Mouse (Mus musculus) kidney, adult 8-10 months (tissue): Measurements from ENCODE around the gene Trappc13.
A peak's percentile ranks its signal among the peaks of the same experiment; 100 is the strongest.
"Not testable (repeated sequence)": the region's sequence is repeated elsewhere in the genome, so short reads cannot be mapped to it uniquely, and the experiment has no call there.

Experiments
- DNase-seq, 2 experiments: peaks; one replicate each; pipeline ENCODE4 v3.0.0; 2022

Trappc13 gene

DNA sequence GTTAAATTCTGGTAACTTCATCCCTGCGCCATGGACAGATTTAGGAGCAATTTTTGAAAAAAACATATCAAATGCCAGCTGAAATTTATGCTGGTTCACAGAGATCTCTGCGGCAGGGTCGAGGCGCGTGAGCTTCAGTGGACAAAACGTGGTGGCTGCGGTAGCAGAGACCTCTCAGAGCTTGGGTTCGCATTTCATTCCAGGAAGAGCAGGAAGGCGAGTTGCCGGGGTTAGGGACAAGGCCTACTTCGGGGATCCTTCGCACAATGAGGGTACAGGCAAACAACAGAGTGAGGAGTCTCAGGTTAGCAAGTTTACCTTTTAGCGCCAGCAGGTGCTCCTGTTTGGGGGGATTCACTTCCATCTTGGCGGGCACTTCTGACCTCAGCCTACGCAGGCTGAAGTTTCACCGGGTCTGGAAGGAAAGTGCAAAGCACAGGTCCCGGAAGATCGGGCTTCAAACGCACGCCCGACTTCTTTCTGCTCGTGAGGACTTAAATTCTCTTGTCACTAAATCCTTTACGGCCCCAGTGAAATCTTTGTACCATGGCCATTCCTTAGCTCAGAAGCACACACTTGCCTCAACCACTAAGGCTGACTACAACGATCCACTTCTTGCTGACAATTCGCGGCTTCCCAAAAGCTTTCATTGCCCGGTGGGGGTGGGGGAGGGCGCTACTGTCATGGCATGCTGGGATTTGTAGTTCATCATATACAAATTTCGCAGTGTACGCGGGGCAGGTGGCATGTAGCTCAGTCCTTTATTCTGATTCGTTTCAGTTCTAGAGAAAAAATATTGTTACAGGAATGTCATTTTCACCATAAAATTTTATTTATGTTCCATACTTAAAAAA is at the start of gene Trappc13:
TSS of gene Trappc13 (minus strand) at position 674 of the 854 bp plus-strand sequence.
- peak in 1 of 2 experiments; percentile 10 for DNase-seq

DNA sequence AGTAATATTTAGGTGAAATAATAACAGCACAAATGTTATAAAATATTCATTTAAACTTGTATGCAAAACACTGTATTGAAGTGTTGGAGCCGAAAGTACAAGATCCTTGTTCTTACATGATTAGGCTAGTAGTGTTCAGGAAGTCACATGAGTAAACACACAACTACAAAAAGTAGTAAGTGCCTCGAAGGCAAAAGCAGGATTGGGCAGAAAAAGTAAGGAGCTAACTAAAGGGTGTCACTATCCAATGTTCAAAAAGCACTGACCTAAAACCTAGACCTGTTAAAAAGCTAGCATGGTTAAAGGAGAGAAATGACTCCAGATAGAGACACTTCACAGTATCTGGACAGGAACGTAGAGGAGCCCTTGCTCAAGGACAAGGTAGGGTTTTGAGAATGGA is 49.2 kb upstream of the Trappc13 start:
- DNase-seq: no peak

DNA sequence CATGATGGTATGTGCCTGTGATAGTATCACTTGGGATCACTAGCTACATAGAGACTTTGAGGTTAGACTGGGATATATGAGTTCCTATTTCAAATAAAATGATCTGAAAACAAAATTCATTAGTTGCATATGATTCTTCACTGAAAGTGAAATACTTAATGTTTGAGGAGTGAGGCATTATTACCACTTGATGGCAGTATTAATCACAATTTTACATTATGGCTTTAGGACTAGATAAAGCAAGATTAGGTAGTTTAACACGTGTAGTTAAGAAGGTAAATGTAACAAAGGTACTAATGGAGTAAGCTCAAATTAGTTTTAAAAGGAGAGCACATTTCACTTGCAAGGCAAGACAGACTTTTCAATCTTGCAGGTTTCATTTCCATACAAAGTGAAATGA is 26.0 kb upstream of the Trappc13 start:
- no peak for DNase-seq

DNA sequence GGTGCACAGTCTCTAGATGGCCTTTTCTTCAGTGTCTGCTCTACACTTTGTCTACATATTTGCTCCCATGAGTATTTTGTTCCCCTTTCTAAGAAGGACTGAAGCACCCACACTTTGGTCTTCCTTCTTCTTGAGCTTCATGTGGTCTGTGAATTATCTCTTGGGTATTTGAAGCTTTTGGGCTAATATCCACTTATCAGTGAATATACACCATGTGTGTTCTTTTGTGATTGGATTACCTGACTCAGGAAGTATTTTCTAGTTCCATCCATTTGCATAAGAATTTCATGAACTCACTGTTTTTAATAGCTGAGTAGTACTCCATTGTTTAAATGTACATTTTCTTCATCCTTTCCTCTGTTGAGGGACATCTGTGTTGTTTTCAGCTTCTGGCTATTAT is 17.6 kb upstream of the Trappc13 start:
- not testable (repeated sequence) for DNase-seq

DNA sequence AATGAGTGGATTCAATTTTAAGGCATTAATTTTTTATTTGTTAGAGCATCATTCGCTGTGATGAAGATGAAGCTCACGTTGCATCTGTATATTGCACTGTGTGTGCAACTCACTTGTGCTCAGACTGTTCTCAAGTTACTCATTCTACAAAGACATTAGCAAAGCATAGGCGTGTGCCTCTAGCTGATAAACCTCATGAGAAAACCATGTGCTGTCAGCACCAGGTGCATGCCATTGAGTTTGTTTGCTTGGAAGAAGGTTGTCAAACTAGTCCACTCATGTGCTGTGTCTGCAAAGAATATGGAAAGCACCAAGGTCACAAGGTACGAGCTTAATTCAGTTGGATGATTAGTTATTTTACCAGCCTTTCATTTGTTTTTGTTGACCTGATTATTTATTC is 9.1 kb upstream of the Trappc13 start:
- DNase-seq: no peak

DNA sequence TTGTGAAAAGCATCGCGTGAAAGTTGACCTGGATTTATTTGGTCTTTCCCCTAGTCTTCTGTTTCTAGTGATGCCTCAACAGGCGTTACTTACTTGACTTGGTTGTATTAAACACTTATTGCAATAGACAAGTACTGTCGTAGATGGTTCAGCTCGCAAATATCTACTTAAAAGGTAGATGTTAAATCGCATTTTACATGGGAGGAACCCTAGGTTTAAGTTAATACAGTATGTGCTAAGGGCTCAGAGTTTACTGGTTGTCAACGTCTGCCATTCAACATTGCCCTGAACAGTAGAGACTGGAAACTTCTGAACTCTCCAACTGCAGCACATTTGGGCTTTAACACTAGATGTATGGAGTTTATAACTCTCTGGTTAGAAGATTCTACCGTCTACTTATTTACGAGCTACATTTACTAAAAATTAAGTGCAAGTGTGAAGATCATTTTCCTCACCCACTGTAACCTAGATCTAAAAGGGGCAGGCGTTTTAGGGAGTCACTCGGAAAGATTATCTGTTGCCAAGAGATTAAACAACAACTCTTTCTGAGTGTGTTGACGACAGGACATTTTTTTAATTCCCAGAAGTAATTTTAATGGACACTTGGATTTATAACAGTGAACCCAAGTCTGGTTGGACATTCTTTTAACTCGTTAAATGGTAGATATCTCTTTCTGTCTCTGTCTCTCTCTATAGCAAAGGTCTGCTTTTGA is 1.1 kb upstream of the Trappc13 start:
- DNase-seq: no peak

DNA sequence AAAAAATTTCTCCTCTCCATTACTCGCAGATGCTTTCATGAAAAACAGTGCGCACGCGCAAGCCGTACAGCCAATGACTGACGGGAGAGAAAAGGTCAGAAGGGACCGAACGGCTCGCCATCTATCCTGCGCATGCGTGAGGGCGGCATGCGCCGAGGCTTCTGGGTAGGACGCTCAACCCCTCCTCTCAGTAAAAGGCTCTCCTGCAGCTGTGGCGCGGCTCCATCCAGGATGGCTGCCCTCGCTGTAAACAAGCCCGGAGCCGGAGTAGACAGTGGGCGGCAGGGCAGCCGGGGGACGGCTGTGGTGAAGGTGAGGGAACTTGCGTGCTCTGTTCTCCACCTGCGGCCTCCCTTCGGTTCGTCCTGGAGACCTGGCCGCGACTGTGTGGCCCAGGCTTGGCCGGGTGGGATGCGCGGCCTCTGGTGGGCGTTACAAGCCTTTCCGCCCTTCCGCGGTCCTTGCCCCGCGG is 417 bp upstream of the Trappc13 start, which contains the start of gene Trim23:
TSS of gene Trim23 (plus strand) at position 148 of the 472 bp plus-strand sequence.
- DNase-seq: peak; percentile 97 to 98

DNA sequence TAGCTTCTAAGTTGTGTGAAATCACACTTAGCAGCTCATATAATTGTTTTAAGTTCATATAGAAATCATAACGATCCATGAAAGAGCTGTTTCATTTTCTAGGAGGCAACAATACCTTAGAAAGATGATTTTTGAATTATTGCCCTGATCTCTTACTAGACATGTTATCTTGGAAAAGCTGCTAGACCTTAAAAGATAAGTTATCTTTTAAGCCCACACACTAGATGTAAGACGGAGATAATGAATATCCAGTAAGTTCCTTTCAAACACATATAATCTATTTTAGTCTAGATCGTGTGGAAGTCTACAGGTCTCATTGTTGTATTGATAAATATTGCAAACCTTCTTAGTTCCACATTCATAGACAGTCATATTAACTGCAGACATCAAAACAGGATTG is 1.4 kb downstream of the Trappc13 start:
- DNase-seq: no peak

DNA sequence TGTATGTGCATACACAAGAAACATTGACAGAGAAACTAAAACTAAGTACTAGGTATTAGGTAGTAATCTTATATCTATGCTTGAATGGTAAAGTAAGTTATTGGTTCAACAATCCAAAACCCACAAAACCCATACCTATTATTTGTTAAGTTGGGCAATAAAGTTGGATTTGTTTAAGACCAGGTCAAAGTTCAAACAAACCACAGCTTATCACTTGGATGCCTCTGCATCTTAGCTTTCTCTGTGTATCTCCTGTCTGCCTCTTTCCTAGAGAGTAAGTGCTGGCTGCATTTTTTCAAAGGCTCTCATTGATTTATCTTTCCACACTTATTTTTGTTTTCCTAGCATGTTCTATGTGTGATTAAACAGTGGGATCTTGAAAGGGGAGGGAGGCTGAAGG is 5.8 kb downstream of the Trappc13 start:
- no peak for DNase-seq

DNA sequence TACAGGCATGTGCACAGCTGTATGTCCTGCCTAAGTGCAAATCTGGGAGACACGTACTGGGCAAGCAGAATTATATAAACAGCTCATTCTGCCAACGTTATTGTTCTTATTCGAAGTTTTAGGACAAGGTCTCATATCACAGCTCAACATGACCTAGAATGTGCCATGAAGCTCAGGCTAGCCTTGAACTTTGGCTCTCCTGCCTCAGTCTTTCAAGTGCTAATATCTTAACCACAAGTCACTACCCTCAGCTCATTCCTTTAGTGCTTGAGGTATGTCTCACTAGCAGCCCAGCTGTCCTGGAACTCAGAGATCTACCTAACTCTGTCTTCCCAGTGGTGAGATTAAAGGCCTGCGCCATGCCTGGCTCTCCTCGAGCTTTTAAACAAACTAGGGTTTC is 6.6 kb downstream of the Trappc13 start:
- no peak for DNase-seq

DNA sequence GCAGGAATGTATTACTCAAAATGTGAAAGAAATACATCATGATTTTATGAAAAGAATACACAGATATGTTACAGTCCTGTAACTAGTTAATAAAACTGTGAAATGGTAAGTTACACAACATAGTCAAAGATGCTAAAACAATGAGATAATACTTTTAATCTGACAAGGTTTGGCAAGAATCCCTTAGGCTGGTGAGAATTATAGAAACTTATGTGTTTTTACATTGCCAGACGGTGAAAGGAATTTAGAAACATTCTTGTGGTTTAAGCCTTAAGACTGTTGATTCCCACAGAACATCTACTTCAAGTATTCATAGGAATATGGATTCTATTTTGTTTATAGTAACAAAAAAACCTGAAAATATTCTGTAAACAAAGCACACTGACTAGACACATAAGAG is 22.6 kb downstream of the Trappc13 start:
- no peak for DNase-seq

DNA sequence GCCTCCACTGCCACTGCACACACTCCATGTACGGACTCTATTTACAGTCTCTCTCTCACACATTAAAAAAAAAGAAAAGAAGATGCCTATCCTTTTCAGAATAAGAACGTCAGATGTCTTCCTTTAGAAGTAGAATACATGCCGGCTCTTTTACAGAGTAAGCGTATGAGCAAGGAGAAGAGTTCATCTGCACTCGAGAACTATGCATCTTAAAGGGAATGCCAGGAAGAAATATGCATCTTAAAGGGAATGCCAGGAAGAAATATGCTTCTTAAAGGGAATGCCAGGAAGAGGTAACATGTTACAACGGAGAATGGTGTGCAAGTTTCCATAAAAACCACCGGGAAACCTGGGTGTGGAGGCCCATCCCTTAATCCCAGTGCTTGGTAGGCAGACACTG is 23.2 kb downstream of the Trappc13 start:
- no peak for DNase-seq

DNA sequence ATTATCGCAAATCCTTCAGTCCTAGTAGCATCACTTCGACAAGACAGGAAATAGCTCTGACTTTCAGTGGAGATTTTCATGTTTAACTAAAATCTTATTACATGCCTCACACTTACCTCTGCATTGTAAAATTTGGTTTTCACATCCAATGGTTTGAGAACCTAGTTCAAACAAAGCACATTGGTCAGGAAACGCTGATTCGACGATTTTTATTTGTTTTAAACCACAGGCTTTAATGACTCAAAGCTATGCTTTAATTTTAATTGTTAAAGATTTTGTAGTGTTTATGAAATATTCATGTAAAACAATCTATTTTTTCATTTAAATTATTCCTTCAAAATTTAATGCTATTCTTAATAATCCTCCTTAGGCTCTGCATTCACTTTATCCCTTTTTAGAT is 24.1 kb downstream of the Trappc13 start:
- no peak for DNase-seq

DNA sequence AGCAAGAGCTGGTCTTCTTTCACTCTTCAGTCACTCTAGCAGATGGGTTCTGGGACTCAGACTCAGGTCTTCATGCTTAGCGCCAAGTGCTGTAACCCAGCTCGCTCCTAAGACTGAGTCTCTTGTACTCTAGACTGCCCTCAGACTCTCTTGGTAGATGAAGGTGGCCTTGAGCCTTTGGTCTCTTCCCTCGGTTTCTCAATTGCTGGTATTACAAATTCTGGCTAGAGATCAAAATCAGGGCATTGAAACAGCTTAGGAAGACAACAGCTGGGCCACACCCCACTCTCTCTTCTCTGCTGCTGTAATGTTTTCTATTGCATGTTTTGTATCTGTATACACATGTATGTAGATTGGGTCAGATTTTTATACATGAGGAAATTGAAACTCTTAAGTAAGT is 32.6 kb downstream of the Trappc13 start:
- DNase-seq: no peak

DNA sequence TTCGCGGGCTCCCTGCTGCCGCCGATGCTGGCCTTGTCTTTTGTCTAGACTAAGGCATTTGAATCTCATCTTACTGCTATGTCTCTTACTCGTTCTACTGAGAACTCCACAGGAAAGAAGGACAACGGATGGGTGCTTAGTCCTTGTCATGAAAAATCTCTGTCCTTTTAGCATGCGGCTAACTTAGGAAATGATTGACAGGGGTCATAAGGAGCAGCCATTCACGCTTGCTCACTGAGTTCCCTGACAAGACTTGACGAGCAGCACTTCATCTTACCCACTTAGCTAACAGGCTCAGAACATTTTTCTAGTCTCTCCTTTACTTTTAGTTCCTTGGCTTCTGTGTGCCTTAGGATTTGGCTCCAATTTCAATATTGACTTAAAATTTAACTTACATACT is 33.4 kb downstream of the Trappc13 start:
- peak; percentile 25 to 36 for DNase-seq

DNA sequence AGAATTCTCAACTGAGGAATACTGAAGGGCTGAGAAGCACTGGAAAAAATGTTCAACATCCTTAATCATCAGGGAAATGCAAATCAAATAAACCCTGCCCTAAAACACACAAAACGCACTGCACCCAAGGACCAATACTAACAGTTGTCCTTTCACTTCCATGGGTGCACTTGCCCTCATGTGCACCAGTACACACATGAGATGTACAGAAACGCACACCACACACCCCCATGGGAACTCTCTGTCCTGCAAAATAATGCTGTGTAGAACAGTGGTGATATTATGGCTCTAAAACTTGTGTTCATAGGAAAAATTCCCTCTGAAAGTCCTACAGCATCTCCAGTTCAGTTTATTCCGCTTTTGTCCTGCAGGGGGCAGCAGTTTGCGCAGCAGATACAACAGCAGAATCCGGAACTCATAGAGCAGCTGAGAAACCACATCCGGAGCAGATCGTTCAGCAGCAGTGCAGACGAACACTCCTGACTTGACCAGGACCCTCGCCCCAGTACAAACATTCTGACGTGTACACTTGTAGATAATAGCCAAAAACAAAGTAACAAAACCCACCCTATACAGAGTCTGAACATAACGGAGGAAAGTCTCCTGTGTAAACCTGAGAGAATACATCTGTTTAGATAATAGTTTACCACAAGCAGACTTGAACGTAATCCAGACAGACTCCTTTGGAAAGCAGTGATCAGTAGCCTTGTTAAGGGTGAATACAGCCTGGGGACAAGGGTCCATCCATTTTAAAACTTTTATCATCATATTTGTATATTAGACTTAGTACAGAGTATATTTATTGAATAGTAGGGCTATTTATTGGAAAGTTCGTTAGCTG is 38.7 kb downstream of the Trappc13 start:
- peak; percentile 63 to 87 for DNase-seq

DNA sequence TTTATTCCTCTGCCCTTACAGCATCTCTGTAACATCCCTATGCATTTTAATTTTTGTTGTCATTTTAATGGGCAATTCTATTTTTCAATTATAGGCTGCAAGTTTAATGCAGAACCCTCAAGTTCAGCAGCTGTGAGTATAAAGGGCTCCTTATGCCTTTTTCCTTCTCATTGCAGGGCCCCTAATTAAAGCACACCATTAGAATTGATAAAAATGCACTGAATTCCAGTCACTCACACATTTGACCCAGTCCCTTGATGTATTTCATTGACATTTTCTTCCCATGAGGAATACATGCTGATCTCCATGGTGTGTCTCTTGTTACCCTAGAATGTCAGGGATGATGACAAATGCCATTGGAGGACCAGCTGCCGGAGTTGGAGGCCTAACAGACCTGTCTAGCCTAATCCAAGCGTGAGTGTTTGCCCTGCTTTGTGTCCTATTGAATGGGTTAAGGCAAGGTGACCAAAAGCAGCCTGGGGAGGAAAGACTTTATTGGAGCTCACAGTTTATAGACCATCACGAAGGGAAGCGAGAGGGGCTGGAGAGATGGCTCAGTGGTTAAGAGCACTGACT is 43.7 kb downstream of the Trappc13 start:
- DNase-seq: no peak

DNA sequence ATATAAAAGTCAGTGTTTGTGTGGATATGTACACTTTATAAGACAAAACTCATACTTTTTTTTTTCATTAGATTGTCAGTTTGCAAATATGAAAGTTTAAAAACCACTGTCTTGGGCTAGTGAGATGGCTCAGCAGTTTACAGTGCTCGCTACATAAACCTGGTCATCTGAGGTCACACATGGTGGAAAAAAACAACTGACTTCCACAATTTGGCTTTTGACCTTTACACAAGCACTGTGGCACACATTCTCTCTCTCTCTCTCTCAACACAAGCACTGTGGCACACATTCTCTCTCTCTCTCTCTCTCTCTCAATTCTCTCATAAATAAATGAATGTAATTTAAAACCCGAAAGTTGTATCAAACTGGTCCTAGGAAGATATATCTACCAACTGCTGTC is 45.7 kb downstream of the Trappc13 start:
- DNase-seq: no peak

DNA sequence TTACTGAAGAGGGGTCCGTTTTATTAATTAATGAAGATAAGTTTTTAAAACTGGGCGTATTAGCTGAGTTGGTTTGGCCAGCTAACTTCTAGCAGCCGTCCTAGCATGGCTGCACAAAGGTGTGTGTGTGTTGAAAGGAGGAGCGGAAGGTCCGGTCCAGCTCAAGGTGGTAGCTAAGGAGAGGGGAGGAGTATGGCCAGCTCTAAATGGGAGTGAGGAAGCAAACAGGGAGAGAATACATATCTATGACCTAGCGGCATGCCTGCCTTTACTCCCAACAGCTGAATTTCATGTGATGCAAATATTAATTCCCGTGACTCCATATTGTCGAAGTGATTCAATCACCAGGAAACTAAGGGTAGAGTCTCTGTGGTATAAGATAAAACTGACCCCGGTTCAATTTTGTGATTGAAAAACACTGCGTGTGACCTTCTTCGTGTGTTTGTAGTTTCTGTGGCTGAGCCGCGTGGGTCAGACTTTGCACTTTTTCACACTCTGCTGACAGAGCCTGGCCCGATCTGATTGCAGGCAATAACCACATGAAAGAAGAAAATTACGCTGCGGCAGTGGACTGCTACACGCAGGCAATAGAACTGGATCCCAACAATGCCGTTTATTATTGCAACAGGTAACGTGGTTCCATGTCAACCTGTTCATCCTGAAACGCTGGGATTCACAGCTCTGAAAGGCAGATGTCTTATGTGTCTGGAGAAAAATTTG is 54.4 kb downstream of the Trappc13 start:
- peak in 1 of 2 experiments; percentile 24 for DNase-seq

DNA sequence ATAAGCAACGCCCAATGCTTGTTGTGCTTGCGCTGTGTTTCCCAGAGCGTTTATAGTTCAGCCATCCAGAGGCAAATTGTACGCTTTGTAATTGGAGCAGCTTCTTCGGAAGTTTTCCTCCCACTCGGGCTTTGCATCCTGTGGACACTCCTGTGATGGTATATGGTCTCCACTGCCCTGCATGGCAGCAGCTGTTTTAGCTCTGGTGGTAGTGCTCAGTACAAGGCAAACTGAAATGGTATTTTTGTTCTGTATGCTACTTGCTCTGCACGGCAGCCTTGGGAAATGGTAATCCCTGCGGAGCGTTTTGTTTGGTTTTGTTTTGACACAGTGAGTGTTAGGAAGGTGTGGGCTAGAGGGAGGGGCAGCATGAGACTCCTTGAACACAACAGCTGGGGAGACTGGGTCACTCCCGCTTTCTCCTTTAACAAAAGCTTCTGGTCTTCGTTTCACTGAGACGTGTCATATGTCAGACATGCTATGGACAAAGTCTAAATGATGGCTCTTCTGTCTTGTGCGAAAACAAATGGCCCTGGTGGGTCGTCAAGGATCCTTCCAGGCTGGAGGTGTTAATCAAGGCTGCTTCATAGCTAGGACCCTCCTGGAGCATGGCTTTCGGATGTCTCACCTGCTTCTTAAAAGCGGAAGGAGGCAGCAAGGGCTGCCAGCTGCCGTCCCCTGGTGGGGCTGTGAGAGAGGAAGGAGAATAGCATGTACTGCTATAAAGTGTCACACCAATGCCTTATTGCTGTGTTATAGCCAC is 56.0 kb downstream of the Trappc13 start:
- DNase-seq: no peak

DNA sequence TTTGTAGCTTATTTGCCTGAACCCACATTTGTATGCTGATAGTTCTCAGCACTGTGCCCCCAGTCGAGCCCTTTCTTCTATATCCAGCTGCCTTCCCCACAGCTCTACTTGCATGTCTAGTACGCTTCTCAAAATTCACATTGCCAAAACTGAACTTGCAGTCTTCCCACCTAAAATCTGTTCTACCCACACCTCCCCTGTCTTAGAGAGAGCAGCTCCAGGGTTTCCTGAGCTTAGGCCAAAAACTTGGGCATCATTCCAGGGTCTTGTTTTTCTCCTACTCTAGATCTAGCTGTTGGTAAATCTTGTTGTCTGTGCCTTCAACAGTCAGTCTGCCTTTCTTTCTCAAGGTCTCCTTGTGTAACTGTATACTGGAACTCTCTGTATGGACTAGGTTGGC is 63.4 kb downstream of the Trappc13 start:
- no peak for DNase-seq
